Mouse (Mus musculus): ENCODE measurements around the gene Zbtb43.
A peak's percentile ranks its signal among the peaks of the same experiment; 100 is the strongest.

The Zbtb43 gene

GRCm38 (mm10) chr2:33453476-33453875 is 14.9 kb downstream of the Zbtb43 start:
- DNase-seq: no peak

GRCm38 (mm10) chr2:33452721-33453120 is 15.6 kb downstream of the Zbtb43 start:
- DNase-seq: no peak

GRCm38 (mm10) chr2:33452140-33452539 is 16.2 kb downstream of the Zbtb43 start:
- DNase-seq: peak; percentile 37 to 40

GRCm38 (mm10) chr2:33451038-33451978 is 17.1 kb downstream of the Zbtb43 start:
- peak; percentile 30 to 43 for DNase-seq

GRCm38 (mm10) chr2:33449119-33449873 is 19.1 kb downstream of the Zbtb43 start:
- no peak for DNase-seq

- no peak for DNase-seq
Observed at GRCm38 (mm10) chr2:33446796-33447195, 21.6 kb downstream of the Zbtb43 start.

GRCm38 (mm10) chr2:33445741-33446140 is 22.6 kb downstream of the Zbtb43 start:
- no peak for DNase-seq

- no peak for DNase-seq
Observed at GRCm38 (mm10) chr2:33444862-33445261, 23.5 kb downstream of the Zbtb43 start.

- DNase-seq: peak; percentile 31 to 43
Observed at GRCm38 (mm10) chr2:33444358-33444757, 24.0 kb downstream of the Zbtb43 start.

- DNase-seq: no peak
Observed at GRCm38 (mm10) chr2:33442701-33443100, 25.7 kb downstream of the Zbtb43 start.

GRCm38 (mm10) chr2:33440893-33441292 is 27.5 kb downstream of the Zbtb43 start:
- no peak for DNase-seq

GRCm38 (mm10) chr2:33439980-33440670 is 28.2 kb downstream of the Zbtb43 start:
- no peak for DNase-seq

GRCm38 (mm10) chr2:33439471-33439881 is 28.9 kb downstream of the Zbtb43 start:
- DNase-seq: no peak

GRCm38 (mm10) chr2:33438377-33438776 is 30.0 kb downstream of the Zbtb43 start:
- DNase-seq: no peak

- no peak for DNase-seq
Observed at GRCm38 (mm10) chr2:33437184-33437583, 31.2 kb downstream of the Zbtb43 start.

- no peak for DNase-seq
Observed at GRCm38 (mm10) chr2:33436035-33436580, 32.3 kb downstream of the Zbtb43 start.

GRCm38 (mm10) chr2:33435036-33435650 is 33.2 kb downstream of the Zbtb43 start:
- no peak for DNase-seq

- DNase-seq: peak; percentile 60 to 71
Observed at GRCm38 (mm10) chr2:33432877-33433276, 35.5 kb downstream of the Zbtb43 start.

GRCm38 (mm10) chr2:33430771-33431699 is 37.3 kb downstream of the Zbtb43 start, which contains the start of gene Zbtb34:
Zbtb34 (minus strand) TSS chr2:33431324.
- peak; percentile 41 to 55 for DNase-seq

- no peak for DNase-seq
Observed at GRCm38 (mm10) chr2:33430081-33430770, 38.1 kb downstream of the Zbtb43 start.
